Mouse (Mus musculus) myocyte (in vitro differentiated cells): ENCODE results near the gene Irf2bp2.

Experiments used
- E2F4 ChIP-seq: IDR thresholded peaks from one replicate; pipeline ENCODE4 v1.6.1; 2011; ENCODE audit warnings: mild to moderate bottlenecking, control low read depth, moderate library complexity; ENCODE audit not compliant: insufficient read depth
- POLR2A ChIP-seq: IDR thresholded peaks from one replicate; pipeline ENCODE4 v1.6.1; 2011; ENCODE audit warnings: low read depth, mild to moderate bottlenecking, control low read depth, moderate library complexity; ENCODE audit not compliant: insufficient read length
- POLR2AphosphoS2 ChIP-seq: IDR thresholded peaks from one replicate; pipeline ENCODE4 v1.6.1; 2011; ENCODE audit warnings: low read depth, control low read depth; ENCODE audit not compliant: insufficient read length

- TF ChIP-seq POLR2AphosphoS2: no peak
- no peak for TF ChIP-seq POLR2A
- TF ChIP-seq E2F4: no peak
Observed at GRCm38 (mm10) chr8:126580086-126580485, 13.7 kb downstream of the Irf2bp2 start.
